8 mouse cellular contexts compared by ENCODE assay signal in genomic region chr15:86185689-86186569, GRCm38 (mm10). TPM values are rescaled to one million over a fixed set of nuclear protein-coding genes. Genes with fewer than 3 reads are reported as not detected.
DNase-seq lines count a peak whose midpoint lies in the region; ATAC-seq and TF ChIP-seq lines count a peak whose summit lies in the region.

Cerk (minus strand) TSS chr15:86186141.

- peak; percentile 50 to 54 for DNase-seq in CD8-positive naive resting alpha-beta T cell, adult 2 months (ENCODE audit: low read depth in 2 of 2, low spot score in 2 of 2)
- peak; percentile 84 to 90 for DNase-seq in heart, postnatal 10 days
- peak; percentile 79 to 84 for DNase-seq in kidney, postnatal 4 days
- peak; percentile 70 for DNase-seq in liver, postnatal 0 days
- peak; percentile 74 to 76 for DNase-seq in thymus, adult 18-20 months

- no peak for TF ChIP-seq EP300 in liver, postnatal 0 days (IDR thresholded peaks at IDR 0.05; ENCODE audit: low read depth)

- peak within 1 kb of the TSS; percentile 92 for H3K4me2 ChIP-seq in forebrain, embryonic 15.5 days (replicated peaks)
- H3K4me2 ChIP-seq in liver, postnatal 0 days (ENCODE audit: low read depth, low read length): peak within 1 kb of the TSS; percentile 75
- peak within 1 kb of the TSS; percentile 89 for H3K4me2 ChIP-seq in neural tube, embryonic 15.5 days

- 3% methylated on average over 43 of the region's 43 CpGs for WGBS in forebrain, embryonic 15.5 days
- WGBS in liver, postnatal 0 days (ENCODE audit: insufficient replicate concordance): 3% methylated on average over 38 of the region's 43 CpGs
- 3% methylated on average over 42 of the region's 43 CpGs for WGBS in neural tube, embryonic 15.5 days

- peak; percentile 64 for TF ChIP-seq CTCF in liver, postnatal 0 days (IDR thresholded peaks at IDR 0.05; ENCODE audit: low read depth)

- no peaks in the 10 kb centered on the region for H3K27me3 ChIP-seq in forebrain, embryonic 15.5 days
- no peaks in the 10 kb centered on the region for H3K27me3 ChIP-seq in liver, postnatal 0 days (ENCODE audit: insufficient read depth, low read length)
- H3K27me3 ChIP-seq in neural tube, embryonic 15.5 days (replicated peaks): no peaks in the 10 kb centered on the region

- peak; percentile 74 for ATAC-seq in forebrain, embryonic 15.5 days (replicated peaks)
- ATAC-seq in liver, postnatal 0 days: peak; percentile 41
- ATAC-seq in neural tube, embryonic 15.5 days (ENCODE audit: low FRiP score): peak; percentile 82

- intact Hi-C loops in heart, postnatal 10 days (cut with DNase I): loop anchor here (2.0 kb wide), 1 partner anchor 43 kb away; no protein-coding TSS in a partner anchor

- peak within 1 kb of the TSS; percentile 90 for H3K4me3 ChIP-seq in brown adipose tissue, adult 24 weeks (ENCODE audit: insufficient read depth, low read depth, low read length)
- peak within 1 kb of the TSS; percentile 90 for H3K4me3 ChIP-seq in forebrain, embryonic 15.5 days
- peak within 1 kb of the TSS; percentile 83 for H3K4me3 ChIP-seq in liver, postnatal 0 days (ENCODE audit: low read depth, low read length)
- peak within 1 kb of the TSS; percentile 67 for H3K4me3 ChIP-seq in neural tube, embryonic 15.5 days (replicated peaks)

- peak within 1 kb of the TSS; percentile 81 for H3K9ac ChIP-seq in forebrain, embryonic 15.5 days (replicated peaks)
- peak within 1 kb of the TSS; percentile 90 for H3K9ac ChIP-seq in liver, postnatal 0 days (replicated peaks)
- H3K9ac ChIP-seq in neural tube, embryonic 15.5 days (replicated peaks): peak within 1 kb of the TSS; percentile 90

- no peaks in the 10 kb centered on the region for H3K9me3 ChIP-seq in forebrain, embryonic 15.5 days
- H3K9me3 ChIP-seq in liver, postnatal 0 days (ENCODE audit: low read length): no peaks in the 10 kb centered on the region
- no peaks in the 10 kb centered on the region for H3K9me3 ChIP-seq in neural tube, embryonic 15.5 days (replicated peaks)

- H3K4me1 ChIP-seq in brown adipose tissue, adult 24 weeks (ENCODE audit: control insufficient read depth, insufficient read depth, insufficient read length, low read length): peaks cover 33% of the 10 kb centered on the region
- peaks cover 46% of the 10 kb centered on the region for H3K4me1 ChIP-seq in forebrain, embryonic 15.5 days
- H3K4me1 ChIP-seq in liver, postnatal 0 days (ENCODE audit: insufficient read depth): peaks cover 35% of the 10 kb centered on the region
- peaks cover 56% of the 10 kb centered on the region for H3K4me1 ChIP-seq in neural tube, embryonic 15.5 days

- H3K27ac ChIP-seq in brown adipose tissue, adult 24 weeks (replicated peaks; ENCODE audit: low read depth, low read length): peak within 1 kb of the TSS; percentile 91
- H3K27ac ChIP-seq in forebrain, embryonic 15.5 days (replicated peaks): peak within 1 kb of the TSS; percentile 84
- peak within 1 kb of the TSS; percentile 92 for H3K27ac ChIP-seq in liver, postnatal 0 days (ENCODE audit: low read depth)
- H3K27ac ChIP-seq in neural tube, embryonic 15.5 days (replicated peaks): peak within 1 kb of the TSS; percentile 94

- no peaks in the 10 kb centered on the region for H3K36me3 ChIP-seq in forebrain, embryonic 15.5 days
- no peaks in the 10 kb centered on the region for H3K36me3 ChIP-seq in liver, postnatal 0 days (replicated peaks; ENCODE audit: insufficient read depth, low read length)
- H3K36me3 ChIP-seq in neural tube, embryonic 15.5 days: no peaks in the 10 kb centered on the region

RNA-seq across cellular contexts. Expression of gene Cerk, which starts in this region (rescaled TPM):
- 4.5 and 5.0 TPM in 2 replicates for polyA plus RNA-seq in brown adipose tissue, adult 24 weeks (2012; ENCODE audit: insufficient read depth, insufficient read length, missing spikeins)
- polyA plus RNA-seq in forebrain, embryonic 15.5 days (2015; fragmentation: Nextera tagmentation; extraction: Ambion mirVana): 21.7 and 23.5 TPM in 2 replicates
- 10 to 100 TPM; 40.4 to 45.9 TPM for total RNA-seq in heart, postnatal 10 days (2021)
- 5.5 and 6.1 TPM in 2 replicates for polyA plus RNA-seq in liver, postnatal 0 days (2015; fragmentation: Nextera tagmentation; extraction: Ambion mirVana)
- 26.4 and 27.5 TPM in 2 replicates for polyA plus RNA-seq in neural tube, embryonic 15.5 days (2015; fragmentation: Nextera tagmentation; extraction: Ambion mirVana)

Comparison
In these comparisons a context has a peak if more than half of its experiments do, and no peak if none do; other contexts are left out.
1. Peak in every context shown above with its lines: DNase-seq, ATAC-seq, H3K4me3 ChIP-seq and H3K27ac ChIP-seq.